Mouse (Mus musculus): Measurements from ENCODE around the gene Zbtb38. TPM values are rescaled to one million over a fixed set of nuclear protein-coding genes. Genes with fewer than 3 reads are reported as not detected.

The Zbtb38 gene
- polyA plus RNA-seq, 1 experiment = 23.8 TPM

- Histone ChIP-seq H3K27ac (ENCODE audit: insufficient read depth, low read length) (no peak overlapping the region), H3K4me3 (ENCODE audit: low read depth, low read length) (no peak overlapping the region), H3K27me3 (ENCODE audit: control insufficient read depth, insufficient read depth, low read length, poor library complexity, severe bottlenecking) (no peaks in the 10 kb centered on the region), H3K36me3 (ENCODE audit: control insufficient read depth, insufficient read depth, low read length, poor library complexity, severe bottlenecking) (no peaks in the 10 kb centered on the region), H3K4me1 (ENCODE audit: control insufficient read depth, insufficient read depth, low read length) (peaks cover 2% of the 10 kb centered on the region), H3K9ac (ENCODE audit: low read depth, poor library complexity, severe bottlenecking) (no peak overlapping the region), H3K9me3 (replicated peaks; ENCODE audit: control insufficient read depth, insufficient read depth, low read length, poor library complexity, severe bottlenecking) (no peaks in the 10 kb centered on the region)
- TF ChIP-seq CTCF (IDR thresholded peaks at IDR 0.05; ENCODE audit: low read depth, low read length) (no peak), EP300 (IDR thresholded peaks at IDR 0.05; ENCODE audit: insufficient read depth, low read depth, low read length) (no peak), POLR2A (IDR thresholded peaks at IDR 0.05; ENCODE audit: insufficient read depth, low read length) (no peak)
Observed at GRCm38 (mm10) chr9:96637157-96637548, 115.5 kb downstream of the Zbtb38 start.

DNA sequence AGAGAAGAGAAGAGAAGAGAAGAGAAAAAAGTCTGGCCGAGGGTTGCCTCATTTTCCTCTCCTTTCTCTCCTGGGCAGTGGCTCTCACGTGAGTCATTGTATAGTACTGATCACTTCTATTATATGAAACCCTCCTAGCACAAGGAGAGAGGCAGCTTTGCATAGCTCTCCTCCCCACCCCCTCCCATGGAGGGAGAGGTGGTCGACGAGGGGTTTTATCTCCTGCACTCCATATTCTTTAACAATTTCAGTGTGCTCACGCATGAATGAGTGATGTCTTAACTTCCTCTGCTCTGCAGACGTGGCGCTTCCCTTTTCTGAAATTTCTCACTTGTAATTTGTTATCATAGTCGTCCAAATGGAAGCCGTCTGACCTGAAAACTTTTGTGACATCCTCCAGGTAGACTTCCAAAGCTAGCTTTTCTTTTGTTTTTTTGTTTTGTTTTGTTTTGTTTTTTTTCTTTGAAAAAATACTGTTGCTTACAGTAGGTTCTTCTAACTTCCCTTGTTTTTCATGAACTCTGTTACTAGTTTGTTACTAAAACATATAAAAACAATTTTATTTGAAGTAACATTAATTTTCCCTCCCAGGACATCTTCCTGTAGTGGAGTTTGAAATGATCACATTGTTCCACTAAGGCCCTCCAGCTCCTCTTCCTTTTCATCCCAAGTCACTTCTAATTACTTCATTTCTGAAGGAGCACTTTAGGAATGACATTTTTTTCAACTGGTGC lies 116.0 kb downstream of the Zbtb38 start:
- H3K4me3 ChIP-seq (ENCODE audit: low read depth, low read length) = no peak overlapping the region
- H3K4me1 ChIP-seq (ENCODE audit: control insufficient read depth, insufficient read depth, low read length) = peaks cover 2% of the 10 kb centered on the region
- H3K27ac ChIP-seq (ENCODE audit: insufficient read depth, low read length) = no peak overlapping the region
- H3K36me3 ChIP-seq (ENCODE audit: control insufficient read depth, insufficient read depth, low read length, poor library complexity, severe bottlenecking) = no peaks in the 10 kb centered on the region
- H3K27me3 ChIP-seq (ENCODE audit: control insufficient read depth, insufficient read depth, low read length, poor library complexity, severe bottlenecking) = no peaks in the 10 kb centered on the region
- no peak overlapping the region for H3K9ac ChIP-seq (ENCODE audit: low read depth, poor library complexity, severe bottlenecking)
- TF ChIP-seq EP300 (IDR thresholded peaks at IDR 0.05; ENCODE audit: insufficient read depth, low read depth, low read length) (no peak), POLR2A (IDR thresholded peaks at IDR 0.05; ENCODE audit: insufficient read depth, low read length) (no peak), CTCF (IDR thresholded peaks at IDR 0.05; ENCODE audit: low read depth, low read length) (no peak)
- no peaks in the 10 kb centered on the region for H3K9me3 ChIP-seq (replicated peaks; ENCODE audit: control insufficient read depth, insufficient read depth, low read length, poor library complexity, severe bottlenecking)

GRCm38 (mm10) chr9:96635899-96636298 lies 116.7 kb downstream of the Zbtb38 start:
- H3K27me3 ChIP-seq (ENCODE audit: control insufficient read depth, insufficient read depth, low read length, poor library complexity, severe bottlenecking) = no peaks in the 10 kb centered on the region
- peaks cover 2% of the 10 kb centered on the region for H3K4me1 ChIP-seq (ENCODE audit: control insufficient read depth, insufficient read depth, low read length)
- no peaks in the 10 kb centered on the region for H3K9me3 ChIP-seq (replicated peaks; ENCODE audit: control insufficient read depth, insufficient read depth, low read length, poor library complexity, severe bottlenecking)
- H3K9ac ChIP-seq (ENCODE audit: low read depth, poor library complexity, severe bottlenecking) = no peak overlapping the region
- no peak overlapping the region for H3K27ac ChIP-seq (ENCODE audit: insufficient read depth, low read length)
- TF ChIP-seq EP300 (IDR thresholded peaks at IDR 0.05; ENCODE audit: insufficient read depth, low read depth, low read length) (no peak), CTCF (IDR thresholded peaks at IDR 0.05; ENCODE audit: low read depth, low read length) (no peak), POLR2A (IDR thresholded peaks at IDR 0.05; ENCODE audit: insufficient read depth, low read length) (no peak)
- no peaks in the 10 kb centered on the region for H3K36me3 ChIP-seq (ENCODE audit: control insufficient read depth, insufficient read depth, low read length, poor library complexity, severe bottlenecking)
- H3K4me3 ChIP-seq (ENCODE audit: low read depth, low read length) = no peak overlapping the region

DNA sequence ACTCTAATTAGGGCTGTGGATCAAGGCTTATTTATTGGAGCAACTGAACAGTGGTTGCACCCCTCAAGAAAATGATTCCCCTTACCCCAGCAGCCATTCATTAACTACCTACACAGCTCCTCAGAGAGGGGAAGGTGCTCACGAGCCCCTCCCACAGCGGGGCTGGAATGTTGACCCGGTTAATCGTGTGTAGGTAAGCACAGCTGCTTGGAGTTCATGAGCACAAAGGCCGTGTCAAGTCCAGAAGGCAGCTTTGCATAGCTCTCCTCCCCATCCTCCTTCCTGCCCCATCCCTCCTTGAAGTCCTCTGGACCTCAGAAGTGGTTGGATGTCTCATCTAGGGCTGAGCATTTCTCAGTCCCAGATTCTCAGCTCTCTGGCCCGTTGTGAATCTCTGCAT lies 117.5 kb downstream of the Zbtb38 start:
- Histone ChIP-seq H3K4me3 (ENCODE audit: low read depth, low read length) (no peak overlapping the region), H3K27ac (ENCODE audit: insufficient read depth, low read length) (no peak overlapping the region), H3K27me3 (ENCODE audit: control insufficient read depth, insufficient read depth, low read length, poor library complexity, severe bottlenecking) (no peaks in the 10 kb centered on the region), H3K4me1 (ENCODE audit: control insufficient read depth, insufficient read depth, low read length) (peaks cover 2% of the 10 kb centered on the region), H3K36me3 (ENCODE audit: control insufficient read depth, insufficient read depth, low read length, poor library complexity, severe bottlenecking) (no peaks in the 10 kb centered on the region), H3K9me3 (replicated peaks; ENCODE audit: control insufficient read depth, insufficient read depth, low read length, poor library complexity, severe bottlenecking) (no peaks in the 10 kb centered on the region), H3K9ac (ENCODE audit: low read depth, poor library complexity, severe bottlenecking) (no peak overlapping the region)
- TF ChIP-seq POLR2A (IDR thresholded peaks at IDR 0.05; ENCODE audit: insufficient read depth, low read length) (no peak), CTCF (IDR thresholded peaks at IDR 0.05; ENCODE audit: low read depth, low read length) (no peak), EP300 (IDR thresholded peaks at IDR 0.05; ENCODE audit: insufficient read depth, low read depth, low read length) (no peak)

DNA sequence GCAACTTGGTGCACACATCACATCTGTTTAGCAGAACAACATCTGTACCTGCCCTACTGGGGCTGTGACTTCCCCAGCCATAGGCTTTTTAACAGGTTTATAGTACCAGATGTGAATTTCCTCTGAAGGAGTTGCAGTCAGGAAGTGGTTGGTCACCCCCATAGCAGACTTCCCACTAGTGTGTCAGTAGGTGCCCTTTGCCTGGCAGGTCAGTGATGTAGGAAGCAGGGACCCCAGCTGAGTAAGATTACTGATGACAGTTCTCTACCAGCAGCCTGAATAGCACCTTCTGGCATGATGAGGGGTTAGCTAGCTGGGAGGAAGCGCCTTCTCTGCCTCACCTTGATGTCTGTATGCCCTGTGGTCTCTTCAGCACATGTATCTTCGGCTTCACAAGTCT lies 118.9 kb downstream of the Zbtb38 start:
- Histone ChIP-seq H3K36me3 (ENCODE audit: control insufficient read depth, insufficient read depth, low read length, poor library complexity, severe bottlenecking) (no peaks in the 10 kb centered on the region), H3K4me1 (ENCODE audit: control insufficient read depth, insufficient read depth, low read length) (no peaks in the 10 kb centered on the region), H3K4me3 (ENCODE audit: low read depth, low read length) (no peak overlapping the region), H3K9ac (ENCODE audit: low read depth, poor library complexity, severe bottlenecking) (no peak overlapping the region), H3K27ac (ENCODE audit: insufficient read depth, low read length) (no peak overlapping the region), H3K27me3 (ENCODE audit: control insufficient read depth, insufficient read depth, low read length, poor library complexity, severe bottlenecking) (no peaks in the 10 kb centered on the region), H3K9me3 (replicated peaks; ENCODE audit: control insufficient read depth, insufficient read depth, low read length, poor library complexity, severe bottlenecking) (no peaks in the 10 kb centered on the region)
- TF ChIP-seq CTCF (IDR thresholded peaks at IDR 0.05; ENCODE audit: low read depth, low read length) (no peak), POLR2A (IDR thresholded peaks at IDR 0.05; ENCODE audit: insufficient read depth, low read length) (no peak)

Other genes with a start within 250 kb of the Zbtb38 start
- gene Gm28729, start 227.6 kb downstream of the Zbtb38 start, polyA plus RNA-seq (2011; ENCODE audit: insufficient read depth, insufficient read length, low read depth, missing spikeins) = not detected in 2 replicates
- gene Rasa2, start 121.2 kb downstream of the Zbtb38 start, polyA plus RNA-seq (2011; ENCODE audit: insufficient read depth, insufficient read length, low read depth, missing spikeins) = 16.9 and 18.3 TPM in 2 replicates
- gene Pxylp1, start 139.8 kb upstream of the Zbtb38 start, polyA plus RNA-seq (2011; ENCODE audit: insufficient read depth, insufficient read length, low read depth, missing spikeins) = 7.1 and 7.2 TPM in 2 replicates

All from ES-Bruce4 (cell line).